Mouse (Mus musculus) heart, postnatal 14 days (tissue): Measurements from ENCODE around the gene Txndc17. TPM values are rescaled to one million over a fixed set of nuclear protein-coding genes. Genes with fewer than 3 reads are reported as not detected.

ENCODE experiments used
- DNase-seq, 2 experiments: peaks; one replicate each; pipeline ENCODE4 v3.0.0; 2021 to 2022
- intact Hi-C: fragments of 180-260 bp; cut with DNase I; formaldehyde crosslinking; loops from one replicate; pipeline ENCODE4 v1.15.1; 2025
- total RNA-seq, 2 experiments: library from RNA; stranded (reverse); gene quantifications; 2 replicates each; pipeline ENCODE4 v1.2.3; 2021

Txndc17 gene
- total RNA-seq, 2 experiments from 2014 or later: 40.3 to 43.6 TPM

GRCm38 (mm10) chr11:72217116-72217515 lies 9.8 kb downstream of the Txndc17 start:
- no peak for DNase-seq
- intact Hi-C loops: no loop called here

- intact Hi-C loops: loop anchor here (5.0 kb wide), 1 partner anchor 341 kb away; no protein-coding TSS in a partner anchor
- peak; percentile 72 to 81 for DNase-seq
Measured at GRCm38 (mm10) chr11:72221278-72221677, 13.9 kb downstream of the Txndc17 start.

GRCm38 (mm10) chr11:72223414-72223813 lies 16.1 kb downstream of the Txndc17 start:
- no peak for DNase-seq
- intact Hi-C loops: loop anchor here (5.0 kb wide), 1 partner anchor 339 kb away; no protein-coding TSS in a partner anchor

GRCm38 (mm10) chr11:72224865-72225264 lies 17.5 kb downstream of the Txndc17 start:
- intact Hi-C loops: loop anchor here (2.0 to 5.0 kb wide), 4 partner anchors 38 to 337 kb away; no protein-coding TSS in a partner anchor
- peak; percentile 76 to 83 for DNase-seq

GRCm38 (mm10) chr11:72226020-72226791 lies 18.9 kb downstream of the Txndc17 start:
- no peak for DNase-seq
- intact Hi-C loops: loop anchor here (5.0 kb wide), 1 partner anchor 96 kb away; no protein-coding TSS in a partner anchor

- no peak for DNase-seq
- intact Hi-C loops: loop anchor here (5.0 kb wide), 1 partner anchor 95 kb away; no protein-coding TSS in a partner anchor
Measured at GRCm38 (mm10) chr11:72226901-72227300, 19.6 kb downstream of the Txndc17 start.

GRCm38 (mm10) chr11:72228513-72228912 lies 21.2 kb downstream of the Txndc17 start:
- no peak for DNase-seq
- intact Hi-C loops: loop anchor here (5.0 kb wide), 1 partner anchor 94 kb away; no protein-coding TSS in a partner anchor

GRCm38 (mm10) chr11:72232068-72232467 lies 24.7 kb downstream of the Txndc17 start:
- no peak for DNase-seq
- intact Hi-C loops: no loop called here

- DNase-seq: no peak
- intact Hi-C loops: no loop called here
Measured at GRCm38 (mm10) chr11:72232991-72233390, 25.6 kb downstream of the Txndc17 start.

GRCm38 (mm10) chr11:72234013-72234412 lies 26.7 kb downstream of the Txndc17 start:
- DNase-seq: peak in 1 of 2 experiments; percentile 15

GRCm38 (mm10) chr11:72240062-72240860 lies 32.9 kb downstream of the Txndc17 start:
- intact Hi-C loops: no loop called here
- no peak for DNase-seq

More at GRCm38 (mm10) chr11:72234013-72234412, 26.7 kb downstream of the Txndc17 start:
- intact Hi-C loops: no loop called here

GRCm38 (mm10) chr11:72245196-72245753 lies 37.9 kb downstream of the Txndc17 start:
- intact Hi-C loops: no loop called here
- no peak for DNase-seq

GRCm38 (mm10) chr11:72255629-72256028 lies 48.3 kb downstream of the Txndc17 start:
- DNase-seq: no peak

GRCm38 (mm10) chr11:72256441-72256840 lies 49.1 kb downstream of the Txndc17 start:
- no peak for DNase-seq
- intact Hi-C loops: no loop called here

More at GRCm38 (mm10) chr11:72255629-72256028, 48.3 kb downstream of the Txndc17 start:
- intact Hi-C loops: no loop called here

Other genes with a start within 250 kb of the Txndc17 start
- not detected for gene Aipl1, start 170.0 kb upstream of the Txndc17 start, total RNA-seq
- 1 to 10 TPM; 6.1 to 6.8 TPM for gene Pimreg, start 165.5 kb upstream of the Txndc17 start, total RNA-seq
- 1 to 10 TPM; 1.3 to 1.6 TPM for gene Pitpnm3, start 71.8 kb upstream of the Txndc17 start, total RNA-seq
- under 1 TPM; 0.41 to 0.74 TPM for gene Gm43951, start 707 bp upstream of the Txndc17 start, total RNA-seq
- 1 to 10 TPM; 4.7 to 5.2 TPM for gene 4933427D14Rik, start 88 bp upstream of the Txndc17 start, total RNA-seq
- gene Med31, start 8.0 kb downstream of the Txndc17 start, total RNA-seq: 10 to 100 TPM in 1 of 2 experiments, 1 to 10 TPM in 1; 9.1 to 11.9 TPM
- gene Slc13a5, start 59.7 kb downstream of the Txndc17 start, total RNA-seq: not detected
- 10 to 100 TPM in 1 of 2 experiments, 1 to 10 TPM in 1; 8.9 to 10.7 TPM for gene Xaf1, start 94.1 kb downstream of the Txndc17 start, total RNA-seq
- gene Fbxo39, start 106.9 kb downstream of the Txndc17 start, total RNA-seq: not detected
- gene Tekt1, start 154.9 kb downstream of the Txndc17 start, total RNA-seq: under 1 TPM in 1 of 2 experiments, not detected in 1; 0.26 TPM
- gene Smtnl2, start 204.2 kb downstream of the Txndc17 start, total RNA-seq: 10 to 100 TPM; 27.1 to 30.5 TPM
- under 1 TPM in 1 of 2 experiments, not detected in 1; 0.39 TPM for gene Ggt6, start 228.0 kb downstream of the Txndc17 start, total RNA-seq
- 10 to 100 TPM; 38.0 to 38.4 TPM for gene Mybbp1a, start 233.8 kb downstream of the Txndc17 start, total RNA-seq